Mouse (Mus musculus): Measurements from ENCODE around the gene Ccp110.

Ccp110 gene

DNA sequence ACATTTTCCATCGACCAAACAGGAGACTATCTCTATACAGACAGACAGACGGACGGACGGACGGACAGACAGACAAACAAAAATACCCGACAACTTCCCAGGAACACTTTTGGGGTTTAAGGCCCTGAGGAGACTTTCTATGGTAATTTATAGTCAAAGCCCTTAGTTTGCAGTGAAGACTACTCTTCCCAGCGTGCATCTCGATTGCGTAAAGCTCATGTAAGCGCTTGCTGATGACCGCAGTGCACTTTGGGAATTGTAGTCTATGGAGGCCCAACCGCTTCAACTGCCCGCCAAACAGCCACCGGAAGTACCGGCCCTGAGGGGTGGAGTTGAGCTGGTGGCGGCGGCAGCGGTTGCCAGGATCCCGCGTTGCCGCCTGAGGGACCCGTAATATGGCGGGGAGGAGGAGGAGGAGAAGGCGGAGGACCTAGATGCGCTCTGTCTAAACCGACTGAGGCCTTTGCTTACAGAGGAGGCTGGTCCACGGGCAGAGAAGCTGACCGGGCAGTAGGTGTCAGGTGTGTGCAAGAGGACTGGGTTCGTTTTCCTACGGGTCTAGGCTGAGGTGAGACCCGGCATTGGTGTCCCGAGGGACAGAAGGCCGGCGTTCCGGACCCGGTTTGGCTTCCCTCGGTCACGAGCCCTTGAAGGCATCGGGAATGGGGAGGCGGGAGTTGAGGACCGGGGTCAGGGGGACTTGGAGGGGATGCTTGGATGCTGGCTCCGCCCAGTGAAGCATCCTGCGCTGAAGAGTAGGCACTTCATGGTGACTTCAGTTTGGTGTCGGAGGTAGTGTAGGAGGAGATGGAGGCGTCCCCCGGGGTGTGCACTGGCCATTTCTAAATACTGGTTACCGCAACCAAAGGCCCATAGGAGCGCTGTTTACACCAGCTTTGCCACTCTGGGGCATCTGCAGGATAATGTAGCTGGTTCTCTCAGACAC lies at the start of gene Ccp110:
Ccp110 (plus strand) TSS at position 325 of the 946 bp plus-strand sequence.
- DNase-seq (ENCODE audit: low spot score in 2 of 2) = peak; percentile 77 to 87

GRCm38 (mm10) chr7:118667773-118668172 lies 44.6 kb upstream of the Ccp110 start:
- no peak for DNase-seq (ENCODE audit: low spot score in 2 of 2)

DNA sequence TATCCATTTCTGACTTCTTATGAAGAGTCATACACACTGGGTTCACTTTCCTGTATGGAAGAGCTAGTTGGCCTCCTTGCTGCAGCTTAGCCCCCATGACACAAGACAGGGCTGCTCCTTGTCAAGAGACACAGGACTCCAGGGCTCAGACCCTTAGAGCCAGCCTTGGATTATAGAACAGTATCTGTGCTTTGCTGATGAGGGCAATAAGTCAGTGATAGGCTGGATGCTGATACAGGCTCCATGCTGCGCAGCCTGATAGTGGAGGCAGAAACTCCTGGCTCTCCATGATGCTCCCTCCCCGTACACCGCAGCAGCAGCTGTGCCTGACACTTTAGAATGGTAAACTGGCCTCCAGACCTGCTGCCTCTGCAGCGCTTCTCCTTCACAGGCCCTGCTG lies 42.2 kb upstream of the Ccp110 start:
- DNase-seq (ENCODE audit: low spot score in 2 of 2) = no peak

DNA sequence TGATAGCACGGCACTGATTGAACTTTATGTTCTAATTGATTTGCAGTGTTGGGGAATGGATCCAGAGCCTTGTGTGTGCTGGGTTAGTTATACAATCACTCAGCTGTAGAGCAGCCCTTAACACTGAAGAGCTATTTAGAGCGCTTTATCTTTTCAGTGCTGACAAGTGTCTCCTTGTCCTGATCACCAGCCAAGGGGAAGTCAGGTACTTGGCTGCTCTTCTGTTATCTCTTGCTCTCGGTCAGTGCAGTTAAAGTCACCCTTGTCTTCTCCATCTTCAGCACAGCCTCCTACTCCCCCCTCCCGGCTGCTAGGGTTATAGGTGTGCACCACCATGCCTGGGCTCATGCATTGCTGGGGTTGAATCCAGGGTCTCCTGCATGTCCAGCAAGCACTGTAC lies 35.5 kb upstream of the Ccp110 start:
- DNase-seq (ENCODE audit: low spot score in 2 of 2) = no peak

DNA sequence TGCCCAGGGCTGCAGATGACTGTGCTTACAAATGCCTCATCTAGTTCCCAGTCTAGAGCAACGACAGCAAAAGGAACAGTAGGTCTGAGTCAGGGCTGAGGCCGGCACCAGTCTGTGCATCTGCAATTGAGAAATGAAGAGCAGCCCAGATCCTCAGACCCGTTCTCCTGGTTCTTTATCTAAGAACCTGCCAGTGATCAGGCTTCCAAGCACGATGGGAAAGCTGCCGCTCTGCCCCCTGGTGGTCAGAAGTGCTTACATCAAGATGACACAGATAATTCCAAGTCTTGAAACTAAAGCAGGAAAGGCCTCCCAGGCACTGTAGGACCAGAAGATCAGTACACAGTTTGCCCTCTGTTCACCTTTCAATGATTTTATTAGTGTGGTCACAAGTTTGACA lies 24.2 kb upstream of the Ccp110 start:
- peak; percentile 85 to 86 for DNase-seq (ENCODE audit: low spot score in 2 of 2)

- no peak for DNase-seq (ENCODE audit: low spot score in 2 of 2)
These were observed 23.3 kb upstream of the Ccp110 start for GRCm38 (mm10) chr7:118689088-118689487.

- DNase-seq (ENCODE audit: low spot score in 2 of 2) = no peak
These were observed 21.1 kb upstream of the Ccp110 start for GRCm38 (mm10) chr7:118691287-118691686.

DNA sequence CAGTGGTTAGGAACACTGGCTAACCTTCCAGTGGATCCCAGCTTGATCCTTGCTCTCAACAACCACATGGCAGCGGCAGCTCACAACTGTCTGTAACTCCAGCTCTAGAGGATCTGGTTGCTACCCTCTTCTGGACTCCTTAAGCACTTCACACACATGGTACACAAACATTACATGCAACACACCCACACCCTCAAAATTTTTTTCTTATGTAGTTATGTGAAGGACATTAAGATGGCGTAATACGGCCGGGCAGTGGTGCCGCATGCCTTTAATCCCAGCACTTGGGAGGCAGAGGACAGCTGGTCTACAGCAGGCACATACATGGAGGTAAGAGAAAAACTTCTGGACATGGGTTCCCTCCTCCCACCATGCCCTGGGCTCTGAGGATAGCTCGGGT lies 16.2 kb upstream of the Ccp110 start:
- no peak for DNase-seq (ENCODE audit: low spot score in 2 of 2)

DNA sequence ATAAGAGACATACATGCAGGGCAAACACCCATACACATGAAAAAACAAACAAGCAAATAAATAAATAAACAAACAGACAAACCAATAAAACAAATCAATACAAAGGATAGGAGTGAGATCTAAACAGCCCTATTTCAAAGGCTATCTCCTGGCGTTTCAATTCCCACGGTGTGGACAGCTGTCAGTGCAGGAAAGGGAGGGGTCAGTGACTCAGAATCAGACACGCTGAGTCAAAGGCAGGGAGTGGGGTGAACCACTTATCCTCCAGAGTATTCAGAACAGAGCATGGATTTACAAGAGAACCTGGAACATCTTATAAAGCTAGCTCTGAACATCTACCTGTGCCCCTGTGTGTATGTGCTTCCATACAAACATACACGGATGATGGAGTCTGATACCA lies 15.2 kb upstream of the Ccp110 start:
- DNase-seq (ENCODE audit: low spot score in 2 of 2) = no peak

- no peak for DNase-seq (ENCODE audit: low spot score in 2 of 2)
These were observed 13.5 kb upstream of the Ccp110 start for GRCm38 (mm10) chr7:118698882-118699281.

GRCm38 (mm10) chr7:118703144-118703561 lies 9.2 kb upstream of the Ccp110 start:
- DNase-seq (ENCODE audit: low spot score in 2 of 2) = no peak

- DNase-seq (ENCODE audit: low spot score in 2 of 2) = no peak
These were observed 8.1 kb upstream of the Ccp110 start for GRCm38 (mm10) chr7:118704001-118704850.

DNA sequence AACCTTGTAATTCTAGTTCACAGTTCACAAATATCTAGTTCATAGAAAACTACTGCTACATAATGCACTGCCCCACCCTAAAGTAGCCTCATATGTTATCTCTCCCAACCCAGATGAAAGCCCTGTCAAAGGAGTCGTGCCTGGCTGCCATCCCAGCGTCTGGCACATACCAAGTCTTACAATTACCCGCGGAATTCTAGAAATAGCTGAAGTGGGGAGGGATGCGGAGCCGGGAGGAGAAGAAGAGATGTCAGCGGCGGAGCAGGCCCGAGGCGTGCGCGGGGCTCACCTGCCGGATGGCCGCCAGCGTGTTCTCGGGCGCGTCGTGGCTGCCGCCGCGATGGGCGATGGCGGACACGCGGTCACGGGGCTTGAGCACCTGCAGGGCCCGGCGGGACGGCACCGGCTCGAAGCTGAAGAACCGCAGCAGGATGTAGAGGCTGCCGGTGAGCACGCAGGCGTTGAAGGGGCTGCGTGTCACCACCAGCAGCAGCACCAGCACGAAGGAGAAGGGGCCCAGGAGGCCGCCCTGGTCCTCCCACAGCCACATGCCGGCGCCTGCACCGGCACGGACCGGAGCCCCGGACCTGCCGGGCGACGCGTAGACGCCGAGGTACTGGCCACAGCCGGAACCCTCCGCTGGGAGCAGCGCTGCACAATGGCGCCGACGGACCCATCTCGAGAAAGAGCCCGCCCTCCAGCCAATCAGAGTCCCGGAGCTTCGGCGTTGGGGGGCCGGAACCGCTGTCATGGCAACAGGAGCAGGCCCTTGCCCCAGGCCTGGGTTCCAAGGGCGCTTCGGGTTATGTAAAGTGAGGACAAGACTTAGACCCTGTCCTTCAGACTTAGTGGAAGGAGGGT lies 7.0 kb upstream of the Ccp110 start, which contains the start of gene Gde1:
Gde1 (minus strand) TSS at position 678 of the 861 bp plus-strand sequence.
- DNase-seq (ENCODE audit: low spot score in 2 of 2) = peak; percentile 69 to 86

DNA sequence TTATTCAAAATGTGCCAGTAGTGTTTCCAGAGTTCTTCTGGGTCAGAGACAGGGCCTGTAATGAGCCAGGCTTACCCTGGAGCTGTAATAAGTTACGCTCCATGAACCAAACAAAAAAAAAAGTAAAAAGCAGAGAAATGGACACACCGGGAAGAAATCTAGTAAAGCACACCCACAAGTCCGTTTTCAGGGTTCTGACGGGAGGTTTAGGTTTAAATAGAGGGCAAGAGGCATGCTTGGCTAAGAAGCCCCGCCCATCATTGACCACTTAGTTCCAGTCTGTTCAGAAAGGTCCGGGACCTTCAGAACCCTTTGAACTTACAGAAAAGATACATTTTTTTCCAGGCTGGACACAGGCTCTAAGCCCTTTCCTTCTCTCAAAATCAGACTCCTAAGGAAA lies 6.3 kb upstream of the Ccp110 start:
- no peak for DNase-seq (ENCODE audit: low spot score in 2 of 2)

DNA sequence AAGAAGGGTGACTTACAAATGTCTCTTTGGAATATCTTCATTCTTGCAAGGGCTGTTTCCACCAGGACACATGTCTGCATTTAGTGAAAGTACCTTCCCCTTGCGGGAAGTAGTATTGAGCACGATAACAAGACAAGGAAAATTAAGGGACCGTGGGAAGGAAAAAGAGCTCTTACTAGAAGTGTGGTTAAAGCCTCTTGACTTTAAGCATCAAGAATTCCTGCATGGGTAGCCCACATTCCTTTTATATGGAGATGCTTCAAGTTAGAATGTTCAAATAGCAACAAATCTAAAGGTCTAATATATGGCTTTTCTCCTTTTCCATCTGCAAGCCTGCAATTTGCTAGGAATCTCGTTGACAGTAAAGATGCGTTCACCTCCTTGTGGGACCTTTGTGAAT lies 5.9 kb upstream of the Ccp110 start:
- DNase-seq (ENCODE audit: low spot score in 2 of 2) = no peak

DNA sequence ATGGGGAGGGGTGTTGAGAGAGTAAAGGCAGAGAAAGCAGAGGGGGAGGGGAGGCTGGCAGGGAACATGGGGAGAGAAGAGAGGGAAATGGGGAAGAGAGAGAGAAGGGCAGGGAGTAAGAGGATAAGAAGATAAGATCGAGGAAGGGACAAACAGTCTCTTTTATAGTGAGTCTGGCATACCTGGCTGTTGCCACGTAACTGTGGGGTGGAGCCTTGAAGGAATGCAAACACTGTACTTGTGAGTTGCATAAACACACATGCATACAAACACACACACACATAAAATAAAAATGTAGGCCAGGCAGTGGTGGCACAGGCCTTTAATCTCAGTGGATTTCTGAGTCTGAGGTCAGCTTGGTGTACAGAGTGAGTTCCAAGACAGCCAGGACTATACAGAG lies 5.1 kb upstream of the Ccp110 start:
- DNase-seq (ENCODE audit: low spot score in 2 of 2) = no peak

DNA sequence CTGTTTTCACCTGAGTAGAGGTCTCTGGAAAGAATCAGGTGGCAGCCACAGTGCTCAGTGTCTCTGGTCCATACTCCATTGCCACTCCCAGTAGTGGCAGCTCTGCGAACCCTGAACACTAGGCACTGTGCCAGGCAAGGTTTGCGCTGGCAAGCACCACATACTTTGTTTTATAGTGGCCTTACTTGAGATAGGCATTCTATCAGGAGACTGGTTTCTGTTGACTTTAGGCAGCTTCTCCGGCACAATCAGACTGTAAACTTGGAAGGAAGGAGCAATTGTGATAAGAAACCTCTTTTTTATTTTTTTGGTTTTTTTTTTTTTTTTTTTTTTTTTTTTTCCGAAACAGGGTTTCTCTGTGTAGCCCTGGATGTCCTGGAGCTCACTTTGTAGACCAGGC lies 4.3 kb upstream of the Ccp110 start:
- no peak for DNase-seq (ENCODE audit: low spot score in 2 of 2)

- no peak for DNase-seq (ENCODE audit: low spot score in 2 of 2)
These were observed 1.6 kb upstream of the Ccp110 start for GRCm38 (mm10) chr7:118710776-118711175.

DNA sequence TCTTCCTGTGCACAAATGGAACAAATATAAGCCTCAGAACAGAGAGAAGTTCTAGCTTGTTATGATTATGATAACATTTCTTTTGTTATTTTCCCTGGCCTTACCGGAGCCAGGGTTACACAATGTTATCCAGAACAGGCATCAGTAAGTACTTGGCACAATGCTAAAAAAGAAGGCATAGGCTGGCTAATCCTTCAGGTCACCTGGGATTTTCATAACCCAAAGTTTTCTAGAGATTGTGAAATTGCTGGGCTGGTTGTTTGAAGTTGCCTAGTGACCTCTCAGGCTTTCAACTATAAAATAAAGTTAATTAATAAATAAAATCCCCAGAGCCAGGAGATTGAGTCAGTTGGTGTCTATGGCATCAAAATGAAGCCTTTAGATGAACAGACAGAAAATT lies 2.5 kb downstream of the Ccp110 start:
- DNase-seq (ENCODE audit: low spot score in 2 of 2) = no peak

GRCm38 (mm10) chr7:118718066-118718465 lies 5.7 kb downstream of the Ccp110 start:
- DNase-seq (ENCODE audit: low spot score in 2 of 2) = no peak

DNA sequence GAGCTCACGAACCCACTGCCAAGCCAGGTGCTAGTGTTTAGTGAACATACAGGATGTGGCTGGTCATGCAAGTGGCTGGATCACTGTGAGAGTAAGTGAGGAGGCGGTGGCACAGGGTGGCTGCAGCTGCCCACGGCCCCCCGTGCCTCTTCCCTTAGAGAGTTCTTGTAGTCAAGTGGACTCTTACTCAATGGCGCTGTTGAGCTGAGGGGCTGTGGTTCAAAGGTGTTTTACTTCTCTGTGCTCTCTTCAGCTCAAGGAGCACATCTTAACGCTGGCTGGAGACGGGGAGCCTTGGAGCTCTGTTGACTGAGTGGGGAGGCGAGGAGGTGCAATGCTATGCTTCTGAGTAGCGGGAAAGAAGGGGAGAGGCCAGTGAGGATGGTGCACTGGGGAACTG lies 11.6 kb downstream of the Ccp110 start:
- DNase-seq (ENCODE audit: low spot score in 2 of 2) = no peak

DNA sequence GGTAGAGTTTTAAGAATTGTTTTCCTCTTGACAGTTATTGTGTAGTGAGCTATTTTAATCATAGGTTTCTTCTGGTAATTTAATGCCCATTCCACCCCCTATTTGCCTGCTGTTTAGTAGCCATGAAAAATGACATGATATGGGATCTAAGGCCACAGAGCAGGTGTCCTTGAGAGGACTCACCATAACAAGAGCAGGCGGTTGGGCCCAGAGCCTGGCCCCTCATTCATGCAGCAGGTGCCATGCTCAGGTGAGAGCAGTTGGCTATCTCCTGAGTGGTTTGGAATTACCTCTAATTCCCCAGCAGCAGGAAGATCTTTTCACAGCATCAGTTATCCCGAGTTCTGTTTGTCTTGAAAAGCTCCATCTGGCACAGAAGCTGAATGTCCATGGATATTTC lies 13.1 kb downstream of the Ccp110 start:
- no peak for DNase-seq (ENCODE audit: low spot score in 2 of 2)
